Mouse (Mus musculus): Measurements from ENCODE around the gene Fam78a.

The Fam78a gene

GRCm38 (mm10) chr2:32068811-32069607 lies 15.6 kb downstream of the Fam78a start:
- no peak for DNase-seq (ENCODE audit: low spot score)

GRCm38 (mm10) chr2:32066005-32066404 lies 18.7 kb downstream of the Fam78a start:
- DNase-seq (ENCODE audit: low spot score), result no peak

GRCm38 (mm10) chr2:32065371-32065791 lies 19.3 kb downstream of the Fam78a start:
- no peak for DNase-seq (ENCODE audit: low spot score)

- no peak for DNase-seq (ENCODE audit: low spot score)
Observed at GRCm38 (mm10) chr2:32064913-32065312, 19.7 kb downstream of the Fam78a start.

- no peak for DNase-seq (ENCODE audit: low spot score)
Observed at GRCm38 (mm10) chr2:32063451-32064151, 21.1 kb downstream of the Fam78a start.

GRCm38 (mm10) chr2:32062626-32063410 lies 21.8 kb downstream of the Fam78a start:
- no peak for DNase-seq (ENCODE audit: low spot score)

GRCm38 (mm10) chr2:32061722-32062505 lies 22.7 kb downstream of the Fam78a start:
- DNase-seq (ENCODE audit: low spot score), result no peak

- DNase-seq (ENCODE audit: low spot score), result no peak
Observed at GRCm38 (mm10) chr2:32061189-32061588, 23.5 kb downstream of the Fam78a start.

GRCm38 (mm10) chr2:32060228-32060805 lies 24.3 kb downstream of the Fam78a start:
- DNase-seq (ENCODE audit: low spot score), result no peak

GRCm38 (mm10) chr2:32059613-32060012 lies 25.0 kb downstream of the Fam78a start:
- no peak for DNase-seq (ENCODE audit: low spot score)

- DNase-seq (ENCODE audit: low spot score), result no peak
Observed at GRCm38 (mm10) chr2:32058716-32059115, 25.9 kb downstream of the Fam78a start.

- DNase-seq (ENCODE audit: low spot score), result no peak
Observed at GRCm38 (mm10) chr2:32058241-32058640, 26.4 kb downstream of the Fam78a start.

GRCm38 (mm10) chr2:32057794-32058193 lies 26.9 kb downstream of the Fam78a start:
- no peak for DNase-seq (ENCODE audit: low spot score)

- no peak for DNase-seq (ENCODE audit: low spot score)
Observed at GRCm38 (mm10) chr2:32057360-32057759, 27.3 kb downstream of the Fam78a start.

- no peak for DNase-seq (ENCODE audit: low spot score)
Observed at GRCm38 (mm10) chr2:32056524-32056923, 28.1 kb downstream of the Fam78a start.

- DNase-seq (ENCODE audit: low spot score), result no peak
Observed at GRCm38 (mm10) chr2:32055357-32055965, 29.2 kb downstream of the Fam78a start.

- no peak for DNase-seq (ENCODE audit: low spot score)
Observed at GRCm38 (mm10) chr2:32052418-32052817, 32.2 kb downstream of the Fam78a start.

- no peak for DNase-seq (ENCODE audit: low spot score)
Observed at GRCm38 (mm10) chr2:32051791-32052190, 32.9 kb downstream of the Fam78a start.

- DNase-seq (ENCODE audit: low spot score), result no peak
Observed at GRCm38 (mm10) chr2:32047323-32047722, 37.3 kb downstream of the Fam78a start.

GRCm38 (mm10) chr2:32046009-32046408 lies 38.6 kb downstream of the Fam78a start:
- DNase-seq (ENCODE audit: low spot score), result no peak

GRCm38 (mm10) chr2:32045375-32045774 lies 39.3 kb downstream of the Fam78a start:
- DNase-seq (ENCODE audit: low spot score), result no peak

Data from layer of hippocampus, adult 11-12 months (tissue).